Mouse (Mus musculus): ENCODE data around the gene Ttc29. TPM values are rescaled to one million over a fixed set of nuclear protein-coding genes. Genes with fewer than 3 reads are reported as not detected.

The Ttc29 gene
- 406 TPM for polyA plus RNA-seq (2014; fragmentation: Illumina TruSeq; extraction: RNeasy Lipid Tissue Mini Kit (QIAGEN cat#74804); ENCODE audit: low read depth, low replicate concordance)

GRCm38 (mm10) chr8:78213074-78213473 is at the start of gene Ttc29:
Gene Ttc29, plus strand, starts transcription at chr8:78213297.

GRCm38 (mm10) chr8:78436071-78436651 is 223.1 kb downstream of the Ttc29 start, which contains the start of gene Pou4f2:
Gene Pou4f2, minus strand, starts transcription at chr8:78436645.

Other genes with a start within 250 kb of the Ttc29 start
- 0.22 TPM for gene Pou4f2, start 223.3 kb downstream of the Ttc29 start, polyA plus RNA-seq (2014; fragmentation: Illumina TruSeq; extraction: RNeasy Lipid Tissue Mini Kit (QIAGEN cat#74804); ENCODE audit: low read depth, low replicate concordance)

All from testis, adult 10 weeks (tissue).